Mouse (Mus musculus): ENCODE measurements around the gene Afap1.

- no peak for TF ChIP-seq CTCF (IDR thresholded peaks at IDR 0.05; ENCODE audit: borderline replicate concordance, insufficient read depth, low read length)
- peak; percentile 88 for TF ChIP-seq POLR2A (IDR thresholded peaks at IDR 0.05; ENCODE audit: low read depth, low read length)
Measured at GRCm38 (mm10) chr5:35893093-35893804, at the start of gene Afap1.

All from embryonic fibroblast, embryonic 13.5 days (primary cell).